Mouse (Mus musculus) MEL (cell line): ENCODE data around the gene Tex2. TPM values are rescaled to one million over a fixed set of nuclear protein-coding genes. Genes with fewer than 3 reads are reported as not detected.

Source experiments
- DNase-seq: peaks from one replicate; pipeline ENCODE4 v3.0.0; 2011; ENCODE audit warnings: low read depth, low spot score
- H3K27ac ChIP-seq: 2 replicates; pipeline ENCODE4 v1.5.1; 2012; ENCODE audit warnings: low read depth, mild to moderate bottlenecking, control low read depth, low read length, moderate library complexity; ENCODE audit not compliant: control insufficient read depth
- H3K27me3 ChIP-seq, 2 experiments: fragments of 150-350 bp in 1 of 2; sonication (generic) in 1 of 2; 2 replicates each; pipeline ENCODE4 v1.6.1; 2012; ENCODE audit warnings: low read length in 2 of 2, mild to moderate bottlenecking in 2 of 2, improper control_type of control experiment in 1 of 2, moderate library complexity in 1 of 2; ENCODE audit not compliant: insufficient read depth in 2 of 2, control insufficient read depth in 1 of 2
- H3K36me3 ChIP-seq, 2 experiments: 2 replicates each; pipeline ENCODE4 v1.6.1; 2012 to 2014; ENCODE audit warnings: low read length in 2 of 2, improper control_type of control experiment in 1 of 2, inconsistent platforms in 1 of 2, mild to moderate bottlenecking in 1 of 2; ENCODE audit not compliant: insufficient read depth in 2 of 2, control insufficient read depth in 1 of 2
- H3K4me1 ChIP-seq, 2 experiments: fragments of 150-350 bp in 1 of 2; sonication (generic) in 1 of 2; 2 replicates each; pipeline ENCODE4 v1.6.1; 2012; ENCODE audit warnings: low read length in 2 of 2, improper control_type of control experiment in 1 of 2, mild to moderate bottlenecking in 1 of 2; ENCODE audit not compliant: insufficient read depth in 2 of 2, control insufficient read depth in 1 of 2
- H3K4me3 ChIP-seq, 2 experiments: fragments of 150-350 bp in 1 of 2; sonication (generic) in 1 of 2; 2 replicates each; pipeline ENCODE4 v1.5.1; 2012; ENCODE audit warnings: low read depth in 2 of 2, low read length in 2 of 2, mild to moderate bottlenecking in 2 of 2, moderate library complexity in 2 of 2, control low read depth in 1 of 2, improper control_type of control experiment in 1 of 2; ENCODE audit not compliant: control insufficient read depth in 1 of 2, insufficient read depth in 1 of 2
- H3K79me2 ChIP-seq: 2 replicates; pipeline ENCODE4 v1.6.1; 2012; ENCODE audit warnings: mild to moderate bottlenecking, low read length, moderate library complexity; ENCODE audit not compliant: control insufficient read depth, poor library complexity, insufficient read depth
- H3K9ac ChIP-seq: 2 replicates; pipeline ENCODE4 v1.6.1; 2012; ENCODE audit warnings: low read depth, mild to moderate bottlenecking, control low read depth, low read length, moderate library complexity; ENCODE audit not compliant: control insufficient read depth, poor library complexity, severe bottlenecking
- H3K9me3 ChIP-seq: fragments of 150-350 bp; sonication (generic); replicated peaks from 2 replicates; pipeline ENCODE4 v1.6.1; 2012; ENCODE audit warnings: mild to moderate bottlenecking, low read length, improper control_type of control experiment, moderate library complexity; ENCODE audit not compliant: insufficient read depth
- BHLHE40 ChIP-seq: IDR thresholded peaks from 2 replicates; pipeline ENCODE4 v1.6.1; 2012; ENCODE audit warnings: low read depth, mild to moderate bottlenecking, inconsistent platforms, low read length, improper control_type of control experiment, borderline replicate concordance
- CHD1 ChIP-seq: IDR thresholded peaks from 2 replicates; pipeline ENCODE4 v1.6.1; 2012; ENCODE audit warnings: low read depth, mild to moderate bottlenecking, inconsistent platforms, low read length, improper control_type of control experiment
- CHD2 ChIP-seq: IDR thresholded peaks from 2 replicates; pipeline ENCODE4 v1.6.1; 2011; ENCODE audit warnings: low read length, improper control_type of control experiment
- CTCF ChIP-seq, 3 experiments: IDR thresholded peaks in 2 of 3; conservative IDR thresholded peaks in 1 of 3; 2 replicates each; pipeline ENCODE4 v1.5.1; 2011 to 2012; ENCODE audit warnings: low read length in 3 of 3, low read depth in 2 of 3, mild to moderate bottlenecking in 2 of 3, improper control_type of control experiment in 1 of 3, inconsistent platforms in 1 of 3, mixed read lengths in 1 of 3, moderate library complexity in 1 of 3; ENCODE audit not compliant: control insufficient read depth in 1 of 3, insufficient read depth in 1 of 3, poor library complexity in 1 of 3, severe bottlenecking in 1 of 3
- E2F4 ChIP-seq: IDR thresholded peaks from 2 replicates; pipeline ENCODE4 v1.6.1; 2011; ENCODE audit warnings: low read depth, low read length, improper control_type of control experiment, borderline replicate concordance
- ELF1 ChIP-seq: IDR thresholded peaks from 2 replicates; pipeline ENCODE4 v1.6.1; 2014; ENCODE audit warnings: low read depth, mild to moderate bottlenecking, inconsistent platforms, low read length, improper control_type of control experiment, moderate library complexity
- EP300 ChIP-seq, 2 experiments: IDR thresholded peaks; 2 replicates each; pipeline ENCODE4 v1.6.1; 2011; ENCODE audit warnings: improper control_type of control experiment in 2 of 2, low read length in 2 of 2, low read depth in 1 of 2, mild to moderate bottlenecking in 1 of 2
- ETS1 ChIP-seq: IDR thresholded peaks from 2 replicates; pipeline ENCODE4 v1.6.1; 2012; ENCODE audit warnings: low read depth, mild to moderate bottlenecking, inconsistent platforms, low read length, improper control_type of control experiment, moderate library complexity
- GABPA ChIP-seq: IDR thresholded peaks from 2 replicates; pipeline ENCODE4 v1.6.1; 2012; ENCODE audit warnings: low read depth, mild to moderate bottlenecking, inconsistent platforms, low read length, improper control_type of control experiment, moderate library complexity
- GATA1 ChIP-seq: IDR thresholded peaks from 2 replicates; pipeline ENCODE4 v1.6.1; 2011; ENCODE audit warnings: low read depth, low read length, improper control_type of control experiment
- HCFC1 ChIP-seq: IDR thresholded peaks from 2 replicates; pipeline ENCODE4 v1.6.1; 2012; ENCODE audit warnings: low read depth, mild to moderate bottlenecking, inconsistent platforms, low read length, improper control_type of control experiment, moderate library complexity
- JUND ChIP-seq: IDR thresholded peaks from 2 replicates; pipeline ENCODE4 v1.6.1; 2011; ENCODE audit warnings: low read depth, mild to moderate bottlenecking, improper control_type of control experiment, low read length
- KAT2A ChIP-seq: conservative IDR thresholded peaks from 2 replicates; pipeline ENCODE4 v1.6.1; 2012; ENCODE audit warnings: low read depth, low read length, improper control_type of control experiment, inconsistent platforms
- MAX ChIP-seq: IDR thresholded peaks from 2 replicates; pipeline ENCODE4 v1.6.1; 2011; ENCODE audit warnings: low read length, improper control_type of control experiment
- MEF2A ChIP-seq: IDR thresholded peaks from 2 replicates; pipeline ENCODE4 v1.6.1; 2014; ENCODE audit warnings: low read depth, mild to moderate bottlenecking, inconsistent platforms, low read length, improper control_type of control experiment; ENCODE audit not compliant: poor library complexity, insufficient replicate concordance, severe bottlenecking; ENCODE audit errors: extremely low read depth
- MXI1 ChIP-seq: IDR thresholded peaks from 2 replicates; pipeline ENCODE4 v1.6.1; 2011; ENCODE audit warnings: mild to moderate bottlenecking, low read depth, low read length, improper control_type of control experiment
- NELFE ChIP-seq: IDR thresholded peaks from 2 replicates; pipeline ENCODE4 v1.6.1; 2011; ENCODE audit warnings: low read depth, low read length, improper control_type of control experiment
- POLR2A ChIP-seq, 2 experiments: IDR thresholded peaks; 2 replicates each; pipeline ENCODE4 v1.6.1; 2011 to 2012; ENCODE audit warnings: low read length in 2 of 2, mild to moderate bottlenecking in 2 of 2, control low read depth in 1 of 2, improper control_type of control experiment in 1 of 2, low read depth in 1 of 2, moderate library complexity in 1 of 2; ENCODE audit not compliant: control insufficient read depth in 1 of 2, insufficient read depth in 1 of 2, poor library complexity in 1 of 2
- POLR2AphosphoS2 ChIP-seq: IDR thresholded peaks from 2 replicates; pipeline ENCODE4 v1.6.1; 2011; ENCODE audit warnings: low read length, improper control_type of control experiment
- RAD21 ChIP-seq: IDR thresholded peaks from 2 replicates; pipeline ENCODE4 v1.6.1; 2011; ENCODE audit warnings: mild to moderate bottlenecking, low read depth, low read length, improper control_type of control experiment
- RCOR1 ChIP-seq: IDR thresholded peaks from 2 replicates; pipeline ENCODE4 v1.6.1; 2012; ENCODE audit warnings: low read depth, mild to moderate bottlenecking, inconsistent platforms, low read length, improper control_type of control experiment
- SIN3A ChIP-seq: IDR thresholded peaks from 2 replicates; pipeline ENCODE4 v1.6.1; 2012; ENCODE audit warnings: low read length, improper control_type of control experiment, inconsistent platforms
- TAL1 ChIP-seq: IDR thresholded peaks from 2 replicates; pipeline ENCODE4 v1.6.1; 2012; ENCODE audit warnings: mild to moderate bottlenecking, inconsistent platforms, low read length, moderate library complexity, mixed read lengths
- TBP ChIP-seq: IDR thresholded peaks from 2 replicates; pipeline ENCODE4 v1.8.0; 2011; ENCODE audit warnings: low read depth, low read length, improper control_type of control experiment
- TCF12 ChIP-seq: IDR thresholded peaks from 2 replicates; pipeline ENCODE4 v1.6.1; 2014; ENCODE audit warnings: low read depth, mild to moderate bottlenecking, inconsistent platforms, low read length, improper control_type of control experiment, moderate library complexity
- UBTF ChIP-seq: IDR thresholded peaks from 2 replicates; pipeline ENCODE4 v1.6.1; 2012; ENCODE audit warnings: low read depth, mild to moderate bottlenecking, inconsistent platforms, low read length, improper control_type of control experiment, moderate library complexity, borderline replicate concordance; ENCODE audit not compliant: insufficient read depth
- USF1 ChIP-seq: IDR thresholded peaks from 2 replicates; pipeline ENCODE4 v1.6.1; 2014; ENCODE audit warnings: low read depth, mild to moderate bottlenecking, inconsistent platforms, low read length, improper control_type of control experiment, moderate library complexity
- ZKSCAN1 ChIP-seq: IDR thresholded peaks from 2 replicates; pipeline ENCODE4 v1.6.1; 2012; ENCODE audit warnings: low read depth, mild to moderate bottlenecking, inconsistent platforms, low read length, improper control_type of control experiment, moderate library complexity
- ZMIZ1 ChIP-seq: IDR thresholded peaks from 2 replicates; pipeline ENCODE4 v1.6.1; 2012; ENCODE audit warnings: low read depth, mild to moderate bottlenecking, inconsistent platforms, low read length, improper control_type of control experiment, moderate library complexity
- ZNF384 ChIP-seq: IDR thresholded peaks from 2 replicates; pipeline ENCODE4 v1.6.1; 2012; ENCODE audit warnings: low read depth, mild to moderate bottlenecking, inconsistent platforms, low read length, improper control_type of control experiment
- polyA plus RNA-seq, 2 experiments: library from polyadenylated mRNA; stranded (reverse) in 1 of 2; unstranded in 1 of 2; fragments of >175 nt in 1 of 2; fragments of >200 nt in 1 of 2; gene quantifications; 2 replicates each; pipeline versions ENCODE4 v1.2.1 to v1.2.4; 2012; ENCODE audit warnings: low replicate concordance in 2 of 2, low read depth in 1 of 2; ENCODE audit not compliant: insufficient read length in 2 of 2, insufficient read depth in 1 of 2, missing spikeins in 1 of 2
- total RNA-seq: library from RNA; depleted of rRNA; stranded (reverse); fragments of 300-350 nt; gene quantifications from 2 replicates; pipeline ENCODE4 v1.2.3, GENCODE M21; 2012

The Tex2 gene
- total and polyA plus RNA-seq, 3 experiments: 13.7 to 24.8 TPM; not detected in 1

DNA sequence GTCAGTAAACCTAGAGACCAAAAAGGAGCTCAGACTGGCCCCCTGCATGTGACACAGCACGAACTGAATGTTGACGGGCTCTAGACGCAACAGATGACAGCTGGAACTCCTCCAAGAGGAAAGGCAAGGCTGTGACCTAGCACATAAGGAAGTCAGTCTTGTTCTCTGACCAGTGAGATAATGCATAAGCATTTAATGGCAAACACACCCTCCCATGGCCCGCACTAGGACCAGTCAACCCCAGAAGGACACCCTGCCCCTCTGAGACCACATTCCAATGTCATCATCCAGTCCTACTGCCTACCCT lies 1.1 kb upstream of the Tex2 start:
- peak; percentile 88 for DNase-seq
- Histone ChIP-seq H3K9ac (peak overlapping the region; percentile 68), H3K36me3 (peaks cover 0 to 15% of the 10 kb centered on the region in 2 experiments; a peak in 2 of 4 replicates), H3K27ac (peak overlapping the region; percentile 85), H3K4me1 (peaks cover 7 to 19% of the 10 kb centered on the region in 2 experiments), H3K4me3 (peak overlapping the region; percentile 55 to 64), H3K79me2 (peaks cover 27% of the 10 kb centered on the region), H3K27me3 (no peaks in the 10 kb centered on the region), H3K9me3 (no peaks in the 10 kb centered on the region)
- peak; percentile 41; the same call in 1 of the 2 replicates for TF ChIP-seq TCF12
- 0 out of 2 replicates have a peak, but pooled peaks have one; percentile 7 for TF ChIP-seq TBP
- no peak for TF ChIP-seq CTCF (IDR thresholded peaks at IDR 0.05 in 2 of 3, conservative IDR thresholded peaks at IDR 0.05 in 1 of 3; ENCODE audit: control insufficient read depth in 1 of 3, insufficient read depth in 1 of 3, low read depth in 2 of 3, low read length in 3 of 3, poor library complexity in 1 of 3, severe bottlenecking in 1 of 3)
- TF ChIP-seq EP300 (IDR thresholded peaks at IDR 0.05; ENCODE audit: low read depth in 1 of 2, low read length in 2 of 2): peak; percentile 34 to 36; a peak in 2 of 4 replicates
- no peak for TF ChIP-seq RAD21
- no peak for TF ChIP-seq RCOR1
- TF ChIP-seq MXI1: peak; percentile 89
- TF ChIP-seq NELFE: 0 out of 2 replicates have a peak, but pooled peaks have one; percentile 34
- peak; percentile 94 for TF ChIP-seq SIN3A
- TF ChIP-seq ELF1: peak; percentile 67; the same call in 1 of the 2 replicates
- TF ChIP-seq HCFC1: no peak; the same call in 1 of the 2 replicates
- TF ChIP-seq GATA1: 0 out of 2 replicates have a peak, but pooled peaks have one; percentile 24
- peak; percentile 73 for TF ChIP-seq USF1
- TF ChIP-seq ZMIZ1: 0 out of 2 replicates have a peak, but pooled peaks have one; percentile 33
- no peak for TF ChIP-seq TAL1
- no peak for TF ChIP-seq JUND
- peak; percentile 92 for TF ChIP-seq ETS1
- TF ChIP-seq BHLHE40: 0 out of 2 replicates have a peak, but pooled peaks have one; percentile 10
- TF ChIP-seq CHD2: no peak
- no peak for TF ChIP-seq KAT2A
- peak; percentile 71 for TF ChIP-seq MAX

DNA sequence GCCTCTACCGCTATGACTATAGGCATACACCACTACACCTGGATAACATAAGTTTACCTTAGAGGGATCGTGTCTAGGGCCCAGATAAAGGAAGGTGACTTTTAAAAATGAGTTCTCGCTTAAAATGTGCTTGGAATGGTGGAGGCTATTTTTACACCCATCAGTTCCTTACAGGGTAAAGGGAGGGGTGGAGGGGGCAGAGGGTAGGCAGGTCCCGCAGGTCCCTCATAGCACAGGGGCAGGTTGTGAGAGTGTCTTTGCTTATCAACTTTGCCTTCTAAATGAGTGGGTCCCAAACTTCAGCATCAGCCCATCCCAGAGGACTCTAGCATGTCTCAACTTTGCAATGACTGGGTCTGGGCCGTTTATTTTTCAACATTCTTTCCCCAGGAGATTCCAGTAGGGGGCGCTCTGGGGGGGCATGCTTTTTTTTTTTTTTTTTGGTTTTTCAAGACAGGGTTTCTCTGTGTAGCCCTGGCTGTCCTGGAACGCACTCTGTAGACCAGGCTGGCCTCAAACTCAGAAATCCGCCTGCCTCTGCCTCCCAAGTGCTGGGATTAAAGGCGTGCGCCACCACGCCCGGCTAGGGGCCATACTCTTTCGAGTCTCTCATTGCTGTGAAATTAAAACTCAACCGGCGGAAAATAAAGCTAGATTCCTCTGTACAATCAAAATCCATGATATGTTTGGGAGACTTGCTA lies 565 bp upstream of the Tex2 start:
- Histone ChIP-seq H3K27me3 (no peaks in the 10 kb centered on the region), H3K9ac (peak overlapping the region; percentile 68), H3K79me2 (peaks cover 30% of the 10 kb centered on the region), H3K4me1 (peaks cover 7 to 19% of the 10 kb centered on the region in 2 experiments), H3K4me3 (peak overlapping the region; percentile 55 to 64), H3K36me3 (peaks cover 0 to 15% of the 10 kb centered on the region in 2 experiments; a peak in 2 of 4 replicates), H3K27ac (peak overlapping the region; percentile 85), H3K9me3 (no peaks in the 10 kb centered on the region)
- peak; percentile 85 for DNase-seq
- TF ChIP-seq MEF2A (no peak), USF1 (no peak), E2F4 (no peak), MXI1 (0 out of 2 replicates have a peak, but pooled peaks have one; percentile 35), ZNF384 (peak; percentile 97), UBTF (no peak), CHD1 (no peak; the same call in 1 of the 2 replicates), GABPA (no peak), POLR2A (IDR thresholded peaks at IDR 0.05; ENCODE audit: control insufficient read depth in 1 of 2, insufficient read depth in 1 of 2, low read depth in 1 of 2, low read length in 2 of 2, poor library complexity in 1 of 2) (0 out of 4 replicates have a peak, but pooled peaks of 1 of the 2 experiments have one; percentile 11), NELFE (no peak), ZKSCAN1 (peak; percentile 46; the same call in 1 of the 2 replicates), JUND (no peak), BHLHE40 (no peak), TBP (0 out of 2 replicates have a peak, but pooled peaks have one; percentile 12), POLR2AphosphoS2 (0 out of 2 replicates have a peak, but pooled peaks have one; percentile 13)
